Mouse (Mus musculus): Measurements from ENCODE around the gene Padi1. TPM values are rescaled to one million over a fixed set of nuclear protein-coding genes. Genes with fewer than 3 reads are reported as not detected.

Gene Padi1
- total RNA-seq, 4 experiments from 2014 or later = 0.11 to 0.16 TPM; not detected in 2

GRCm38 (mm10) chr4:140817413-140817812, 28.2 kb downstream of the Padi1 start:
- no peak for DNase-seq (ENCODE audit: low spot score in 2 of 2)

- DNase-seq (ENCODE audit: low spot score in 2 of 2) = no peak
Measured at GRCm38 (mm10) chr4:140815996-140816917, 29.3 kb downstream of the Padi1 start.

GRCm38 (mm10) chr4:140815496-140815895, 30.1 kb downstream of the Padi1 start:
- no peak for DNase-seq (ENCODE audit: low spot score in 2 of 2)

- no peak for DNase-seq (ENCODE audit: low spot score in 2 of 2)
Measured at GRCm38 (mm10) chr4:140814241-140815225, 31.0 kb downstream of the Padi1 start.

- no peak for DNase-seq (ENCODE audit: low spot score in 2 of 2)
Measured at GRCm38 (mm10) chr4:140813358-140814185, 32.0 kb downstream of the Padi1 start.

GRCm38 (mm10) chr4:140812609-140813008, 33.0 kb downstream of the Padi1 start:
- DNase-seq (ENCODE audit: low spot score in 2 of 2) = no peak

- no peak for DNase-seq (ENCODE audit: low spot score in 2 of 2)
Measured at GRCm38 (mm10) chr4:140812191-140812590, 33.4 kb downstream of the Padi1 start.

- DNase-seq (ENCODE audit: low spot score in 2 of 2) = no peak
Measured at GRCm38 (mm10) chr4:140810458-140811260, 34.9 kb downstream of the Padi1 start, which contains the start of gene Padi3. Gene Padi3 (minus strand): TSS chr4:140810648.

- DNase-seq (ENCODE audit: low spot score in 2 of 2) = no peak
Measured at GRCm38 (mm10) chr4:140809118-140809517, 36.5 kb downstream of the Padi1 start.

- DNase-seq (ENCODE audit: low spot score in 2 of 2) = no peak
Measured at GRCm38 (mm10) chr4:140804601-140805000, 41.0 kb downstream of the Padi1 start.

- no peak for DNase-seq (ENCODE audit: low spot score in 2 of 2)
Measured at GRCm38 (mm10) chr4:140801364-140801763, 44.2 kb downstream of the Padi1 start.

GRCm38 (mm10) chr4:140796786-140797185, 48.8 kb downstream of the Padi1 start:
- DNase-seq (ENCODE audit: low spot score in 2 of 2) = no peak

- DNase-seq (ENCODE audit: low spot score in 2 of 2) = no peak
Measured at GRCm38 (mm10) chr4:140794678-140795077, 50.9 kb downstream of the Padi1 start.

- no peak for DNase-seq (ENCODE audit: low spot score in 2 of 2)
Measured at GRCm38 (mm10) chr4:140793795-140794194, 51.8 kb downstream of the Padi1 start.

GRCm38 (mm10) chr4:140792584-140792983, 53.0 kb downstream of the Padi1 start:
- DNase-seq (ENCODE audit: low spot score in 2 of 2) = no peak

- DNase-seq (ENCODE audit: low spot score in 2 of 2) = no peak
Measured at GRCm38 (mm10) chr4:140791071-140791470, 54.5 kb downstream of the Padi1 start.

- no peak for DNase-seq (ENCODE audit: low spot score in 2 of 2)
Measured at GRCm38 (mm10) chr4:140789983-140790382, 55.6 kb downstream of the Padi1 start.

- DNase-seq (ENCODE audit: low spot score in 2 of 2) = peak in 1 of 2 experiments; percentile 19
Measured at GRCm38 (mm10) chr4:140788983-140789382, 56.6 kb downstream of the Padi1 start.

GRCm38 (mm10) chr4:140788264-140788663, 57.3 kb downstream of the Padi1 start:
- DNase-seq (ENCODE audit: low spot score in 2 of 2) = no peak

GRCm38 (mm10) chr4:140787414-140787813, 58.2 kb downstream of the Padi1 start:
- no peak for DNase-seq (ENCODE audit: low spot score in 2 of 2)

Data from left cerebral cortex, adult 8-10 months (tissue).